Mouse (Mus musculus): ENCODE measurements around the gene Cfap99.

DNA sequence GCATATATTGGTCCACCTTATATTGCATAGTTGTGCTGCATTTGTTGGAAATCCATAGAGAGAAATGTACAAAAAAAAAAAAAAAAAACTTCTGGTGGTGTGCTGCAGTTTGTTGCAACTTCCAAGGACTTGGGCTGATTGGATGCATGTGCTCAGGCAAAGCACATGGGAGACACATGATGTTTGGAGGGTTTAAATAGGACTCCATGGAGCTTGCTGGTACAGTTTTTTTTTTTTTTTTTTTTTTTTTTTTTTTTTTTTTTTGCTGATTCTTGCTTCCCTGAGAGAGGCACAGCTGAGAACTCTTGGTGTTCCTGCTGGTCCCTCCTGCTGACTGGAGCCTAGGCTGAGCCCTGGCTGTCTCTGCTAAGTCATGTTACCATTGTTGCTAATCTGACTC, 74.7 kb downstream of the Cfap99 start:
- TF ChIP-seq CTCF (IDR thresholded peaks at IDR 0.05; ENCODE audit: extremely low read depth, insufficient read depth, low read length) = no peak
- TF ChIP-seq POLR2A (IDR thresholded peaks at IDR 0.05; ENCODE audit: extremely low read depth, insufficient read depth, low read length) = no peak

All from cortical plate, adult 2 months (tissue).